Mouse (Mus musculus): ENCODE data around the gene Znhit3. TPM values are rescaled to one million over a fixed set of nuclear protein-coding genes. Genes with fewer than 3 reads are reported as not detected.

The Znhit3 gene
- polyA plus RNA-seq, 1 experiment from 2014 or later: 78.3 TPM

GRCm38 (mm10) chr11:84865268-84865667 is 50.9 kb downstream of the Znhit3 start:
- ATAC-seq (no peak), DNase-seq (ENCODE audit: low spot score) (no peak)
- H3K27ac ChIP-seq (ENCODE audit: low read depth, low read length): no peak overlapping the region
- no peak overlapping the region for H3K9ac ChIP-seq (ENCODE audit: low read length)
- peaks cover 11% of the 10 kb centered on the region for H3K4me1 ChIP-seq (ENCODE audit: control insufficient read depth, insufficient read depth, low read length)
- no peak overlapping the region for H3K4me3 ChIP-seq (ENCODE audit: low read depth, low read length)
- H3K4me2 ChIP-seq (ENCODE audit: low read length): no peak overlapping the region
- H3K9me3 ChIP-seq (replicated peaks; ENCODE audit: control insufficient read depth, low read length): no peaks in the 10 kb centered on the region
- no peaks in the 10 kb centered on the region for H3K27me3 ChIP-seq (replicated peaks; ENCODE audit: control insufficient read depth, insufficient read depth, low read length)
- H3K36me3 ChIP-seq (ENCODE audit: control insufficient read depth, insufficient read depth, low read length): peaks cover 11% of the 10 kb centered on the region
- 83% methylated on average over 2 of the region's 2 CpGs for WGBS

Small RNAs within 50 kb of the gene (microRNA-seq; reads per million reads assigned to microRNA genes)
- gene Gm23564: not detected

Other genes starting within 250 kb of the Znhit3 start
- gene Mrm1, start 96.9 kb downstream of the Znhit3 start, polyA plus RNA-seq (2014; fragmentation: Nextera tagmentation; extraction: Ambion mirVana): 10.5 and 12.1 TPM in 2 replicates
- gene Dhrs11, start 87.4 kb downstream of the Znhit3 start, polyA plus RNA-seq (2014; fragmentation: Nextera tagmentation; extraction: Ambion mirVana): 4.1 and 5.5 TPM in 2 replicates
- 55.2 and 63.8 TPM in 2 replicates for gene Ggnbp2, start 45.5 kb downstream of the Znhit3 start, polyA plus RNA-seq (2014; fragmentation: Nextera tagmentation; extraction: Ambion mirVana)
- gene Myo19, start 36.2 kb downstream of the Znhit3 start, polyA plus RNA-seq (2014; fragmentation: Nextera tagmentation; extraction: Ambion mirVana): 5.2 and 5.7 TPM in 2 replicates
- 3.8 and 4.4 TPM in 2 replicates for gene Pigw, start 36.1 kb downstream of the Znhit3 start, polyA plus RNA-seq (2014; fragmentation: Nextera tagmentation; extraction: Ambion mirVana)
- gene Car4, start 41.4 kb upstream of the Znhit3 start, polyA plus RNA-seq (2014; fragmentation: Nextera tagmentation; extraction: Ambion mirVana): 2.7 and 3.8 TPM in 2 replicates
- 12.5 and 13.2 TPM in 2 replicates for gene Usp32, start 223.8 kb upstream of the Znhit3 start, polyA plus RNA-seq (2014; fragmentation: Nextera tagmentation; extraction: Ambion mirVana)